Mouse (Mus musculus) neural tube, embryonic 12.5 days (tissue): ENCODE measurements around the gene Ly6g6f. TPM values are rescaled to one million over a fixed set of nuclear protein-coding genes. Genes with fewer than 3 reads are reported as not detected.
"Not testable (repeated sequence)": the region's sequence is repeated elsewhere in the genome, so short reads cannot be mapped to it uniquely, and the experiment has no call there.

ENCODE experiments used
- ATAC-seq: fragments of 200-750 bp; cut with Nextera tagmentation; 2 replicates; pipeline ENCODE4 v1.8.0; 2017; ENCODE audit warnings: low read depth, mild to moderate bottlenecking, moderate TSS enrichment, moderate library complexity; ENCODE audit not compliant: low FRiP score
- H3K27ac ChIP-seq: fragments of 300-500 bp; sonication (generic); 2 replicates; pipeline ENCODE4 v1.5.1; 2016
- H3K27me3 ChIP-seq: fragments of 300-500 bp; sonication (generic); replicated peaks from 2 replicates; pipeline ENCODE4 v1.6.1; 2016; ENCODE audit warnings: mild to moderate bottlenecking
- H3K36me3 ChIP-seq: fragments of 300-500 bp; sonication (generic); 2 replicates; pipeline ENCODE4 v1.6.1; 2016; ENCODE audit warnings: mild to moderate bottlenecking
- H3K4me1 ChIP-seq: fragments of 300-500 bp; sonication (generic); 2 replicates; pipeline ENCODE4 v1.6.1; 2016
- H3K4me2 ChIP-seq: fragments of 300-500 bp; sonication (generic); replicated peaks from 2 replicates; pipeline ENCODE4 v1.6.1; 2016; ENCODE audit warnings: mild to moderate bottlenecking
- H3K4me3 ChIP-seq: fragments of 300-500 bp; sonication (generic); 2 replicates; pipeline ENCODE4 v1.5.1; 2016
- H3K9ac ChIP-seq: fragments of 300-500 bp; sonication (generic); 2 replicates; pipeline ENCODE4 v1.6.1; 2016; ENCODE audit warnings: mild to moderate bottlenecking
- H3K9me3 ChIP-seq: fragments of 300-500 bp; sonication (generic); 2 replicates; pipeline ENCODE4 v1.6.1; 2016; ENCODE audit warnings: mild to moderate bottlenecking
- WGBS: fragments of 180-500 bp; shearing (Covaris S2); methylation state at CpG from one replicate; pipeline ENCODE4 v1.1.7; 2016; 5-methylcytosine and 5-hydroxymethylcytosine counted together
- polyA plus RNA-seq: library from polyadenylated mRNA; unstranded; fragments of >200 nt; fragmentation: Nextera tagmentation; extraction: Ambion mirVana; gene quantifications from 2 replicates; pipeline ENCODE4 v1.2.1, GENCODE M21; 2016

Ly6g6f gene
- polyA plus RNA-seq, 1 experiment from 2014 or later = 0.84 TPM

- H3K27me3 ChIP-seq, ATAC-seq, H3K4me2 ChIP-seq, H3K9me3 ChIP-seq, H3K9ac ChIP-seq, H3K27ac ChIP-seq, H3K4me3 ChIP-seq: not testable (repeated sequence)
- 94% methylated on average over 12 of the region's 12 CpGs for WGBS
- peaks cover 17% of the 10 kb centered on the region for H3K36me3 ChIP-seq
- H3K4me1 ChIP-seq = peaks cover 41% of the 10 kb centered on the region
These were observed 39.0 kb upstream of the Ly6g6f start for GRCm38 (mm10) chr17:35124261-35124896.

- 89% methylated on average over 9 of the region's 9 CpGs for WGBS
- H3K36me3 ChIP-seq = peaks cover 25% of the 10 kb centered on the region
- not testable (repeated sequence) for H3K27ac ChIP-seq, H3K4me3 ChIP-seq, H3K4me2 ChIP-seq, H3K27me3 ChIP-seq, H3K9ac ChIP-seq, ATAC-seq, H3K9me3 ChIP-seq
- peaks cover 37% of the 10 kb centered on the region for H3K4me1 ChIP-seq
These were observed 37.9 kb upstream of the Ly6g6f start for GRCm38 (mm10) chr17:35123287-35123686.

GRCm38 (mm10) chr17:35121871-35122303 lies 36.5 kb upstream of the Ly6g6f start, which contains the start of gene Csnk2b:
Gene Csnk2b (minus strand): TSS chr17:35122053.
- peaks cover 36% of the 10 kb centered on the region for H3K36me3 ChIP-seq
- no peaks in the 10 kb centered on the region for H3K27me3 ChIP-seq
- H3K27ac ChIP-seq = peak within 1 kb of the TSS; percentile 75
- H3K4me2 ChIP-seq = peak within 1 kb of the TSS; percentile 97
- WGBS = under 1% methylated on average over 19 of the region's 19 CpGs
- no peak for ATAC-seq
- peak within 1 kb of the TSS; percentile 90 for H3K4me3 ChIP-seq
- H3K9me3 ChIP-seq = no peaks in the 10 kb centered on the region
- H3K9ac ChIP-seq = peak within 1 kb of the TSS; percentile 96
- peaks cover 27% of the 10 kb centered on the region for H3K4me1 ChIP-seq

GRCm38 (mm10) chr17:35121143-35121799 lies 35.9 kb upstream of the Ly6g6f start, which contains the start of gene Gpank1:
Gene Gpank1 (plus strand): TSS chr17:35121455.
- Histone ChIP-seq H3K9me3 (no peaks in the 10 kb centered on the region), H3K27ac (peak within 1 kb of the TSS; percentile 75), H3K4me3 (peak within 1 kb of the TSS; percentile 90), H3K4me2 (peak within 1 kb of the TSS; percentile 97), H3K4me1 (peaks cover 21% of the 10 kb centered on the region), H3K9ac (peak within 1 kb of the TSS; percentile 96), H3K27me3 (no peaks in the 10 kb centered on the region), H3K36me3 (peaks cover 40% of the 10 kb centered on the region)
- WGBS = under 1% methylated on average over 50 of the region's 50 CpGs
- peak; percentile 94 for ATAC-seq

- WGBS = under 1% methylated on average over 33 of the region's 33 CpGs
- Histone ChIP-seq H3K27me3 (no peaks in the 10 kb centered on the region), H3K9ac (peak overlapping the region; percentile 96), H3K27ac (peak overlapping the region; percentile 22; the same call in 1 of the 2 replicates), H3K4me2 (peak overlapping the region; percentile 97), H3K9me3 (no peaks in the 10 kb centered on the region), H3K4me3 (peak overlapping the region; percentile 90), H3K36me3 (peaks cover 45% of the 10 kb centered on the region), H3K4me1 (peaks cover 16% of the 10 kb centered on the region)
- no peak; the same call in 1 of the 2 replicates for ATAC-seq
These were observed 35.3 kb upstream of the Ly6g6f start for GRCm38 (mm10) chr17:35120745-35121142.

- no peaks in the 10 kb centered on the region for H3K27me3 ChIP-seq
- H3K27ac ChIP-seq = no peak within 1 kb of the TSS
- no peak within 1 kb of the TSS for H3K9ac ChIP-seq
- no peak for ATAC-seq
- H3K4me2 ChIP-seq = no peak within 1 kb of the TSS
- H3K4me1 ChIP-seq = peaks cover 7% of the 10 kb centered on the region
- no peaks in the 10 kb centered on the region for H3K9me3 ChIP-seq
- no peak within 1 kb of the TSS for H3K4me3 ChIP-seq
- WGBS = 86% methylated on average over 8 of the region's 8 CpGs
- H3K36me3 ChIP-seq = peaks cover 49% of the 10 kb centered on the region
These were observed 29.9 kb upstream of the Ly6g6f start, which contains the start of gene Ly6g5b for GRCm38 (mm10) chr17:35115046-35116019. Gene Ly6g5b (minus strand): TSS chr17:35115428.

- WGBS = 76% methylated on average over 9 of the region's 9 CpGs
- Histone ChIP-seq H3K9ac (no peak overlapping the region), H3K27ac (no peak overlapping the region), H3K4me2 (no peak overlapping the region), H3K4me1 (no peaks in the 10 kb centered on the region; the same call in 1 of the 2 replicates), H3K36me3 (peaks cover 29% of the 10 kb centered on the region), H3K27me3 (no peaks in the 10 kb centered on the region), H3K9me3 (no peaks in the 10 kb centered on the region), H3K4me3 (no peak overlapping the region)
- no peak for ATAC-seq
These were observed 26.4 kb upstream of the Ly6g6f start for GRCm38 (mm10) chr17:35111774-35112173.

- Histone ChIP-seq H3K27ac (no peak within 1 kb of the TSS), H3K4me1 (no peaks in the 10 kb centered on the region; the same call in 1 of the 2 replicates), H3K4me3 (no peak within 1 kb of the TSS), H3K4me2 (no peak within 1 kb of the TSS), H3K36me3 (peaks cover 7% of the 10 kb centered on the region), H3K9ac (no peak within 1 kb of the TSS), H3K9me3 (no peaks in the 10 kb centered on the region), H3K27me3 (no peaks in the 10 kb centered on the region)
- no peak for ATAC-seq
- 80% methylated on average over 6 of the region's 6 CpGs for WGBS
These were observed 22.7 kb upstream of the Ly6g6f start, which contains the start of gene Ly6g5c for GRCm38 (mm10) chr17:35108097-35108496. Gene Ly6g5c (plus strand): TSS chr17:35108279.

- H3K36me3 ChIP-seq = peaks cover 23% of the 10 kb centered on the region
- H3K4me1 ChIP-seq = no peaks in the 10 kb centered on the region
- H3K4me3 ChIP-seq = no peak overlapping the region
- WGBS = 79% methylated on average over 3 of the region's 3 CpGs
- no peak for ATAC-seq
- no peak overlapping the region for H3K27ac ChIP-seq
- H3K9ac ChIP-seq = peak overlapping the region; percentile 13; the same call in 1 of the 2 replicates
- H3K27me3 ChIP-seq = no peaks in the 10 kb centered on the region
- H3K9me3 ChIP-seq = no peaks in the 10 kb centered on the region
- H3K4me2 ChIP-seq = no peak overlapping the region
These were observed 21.1 kb upstream of the Ly6g6f start for GRCm38 (mm10) chr17:35106522-35106921.

GRCm38 (mm10) chr17:35105740-35106389 lies 20.5 kb upstream of the Ly6g6f start:
- no peak overlapping the region for H3K4me3 ChIP-seq
- ATAC-seq = no peak
- peaks cover 30% of the 10 kb centered on the region for H3K36me3 ChIP-seq
- H3K4me2 ChIP-seq = no peak overlapping the region; the same call in 1 of the 2 replicates
- no peaks in the 10 kb centered on the region for H3K9me3 ChIP-seq
- no peaks in the 10 kb centered on the region for H3K4me1 ChIP-seq
- peak overlapping the region; percentile 13; the same call in 1 of the 2 replicates for H3K9ac ChIP-seq
- WGBS = 28% methylated on average over 13 of the region's 13 CpGs
- H3K27ac ChIP-seq = no peak overlapping the region
- H3K27me3 ChIP-seq = no peaks in the 10 kb centered on the region

- H3K27me3 ChIP-seq = no peaks in the 10 kb centered on the region
- no peak for ATAC-seq
These were observed 19.3 kb upstream of the Ly6g6f start for GRCm38 (mm10) chr17:35104754-35105153.

More at GRCm38 (mm10) chr17:35104754-35105153, 19.3 kb upstream of the Ly6g6f start:
- Histone ChIP-seq H3K4me1 (no peaks in the 10 kb centered on the region), H3K9ac (0 out of 2 replicates have a peak overlapping the region, but pooled peaks have one; percentile 21), H3K4me2 (no peak overlapping the region), H3K27ac (no peak overlapping the region), H3K36me3 (peaks cover 41% of the 10 kb centered on the region), H3K4me3 (no peak overlapping the region), H3K9me3 (no peaks in the 10 kb centered on the region)
- WGBS = 78% methylated on average over 6 of the region's 6 CpGs
